12 mouse cellular contexts compared by ENCODE assay signal in the genomic region with DNA sequence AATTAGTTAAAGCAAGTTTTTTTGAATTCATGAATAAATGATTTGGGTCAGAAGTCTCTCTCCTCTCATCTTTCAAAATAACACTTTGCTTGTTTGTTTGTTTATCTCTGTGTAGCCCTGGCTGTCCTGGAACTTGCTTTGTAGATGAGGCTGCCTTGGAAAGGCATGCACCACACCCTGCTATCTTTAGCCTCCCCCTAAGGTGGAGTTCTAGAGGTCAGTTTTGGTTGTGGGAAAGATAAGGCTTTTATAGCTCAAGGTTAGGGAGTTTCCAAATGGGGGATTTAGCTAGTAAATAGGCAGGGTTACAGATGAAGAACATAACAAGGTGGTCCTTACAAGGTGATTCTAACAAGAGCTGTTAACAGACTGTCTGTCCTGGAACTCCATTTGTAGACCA.
"Had no signal": no experiment of that assay in that cellular context is flagged by ENCODE, and none has a peak within 500 bp of the region (broad histone marks: within the 10 kb centered on the region; RNA-seq: fewer than 3 reads in every experiment).

No protein-coding gene starts in this region.

- H3K4me3 ChIP-seq: limb, embryonic 13.5 days; midbrain, embryonic 12.5 days; neural tube, embryonic 13.5 days; stomach, embryonic 15.5 days had no signal

- DNase-seq: kidney, adult 18-20 months; kidney, postnatal 25 days; left cerebral cortex, postnatal 4 days; lung, adult 18-20 months; right cerebral cortex, postnatal 14 days; thymus, adult 2 months; thymus, postnatal 25 days had no signal

- H3K27ac ChIP-seq: limb, embryonic 13.5 days; midbrain, embryonic 12.5 days; neural tube, embryonic 13.5 days; stomach, embryonic 15.5 days had no signal

- ATAC-seq: midbrain, embryonic 16.5 days had no signal

- H3K9me3 ChIP-seq: limb, embryonic 13.5 days; midbrain, embryonic 12.5 days; neural tube, embryonic 13.5 days; stomach, embryonic 15.5 days had no signal

- H3K27me3 ChIP-seq: limb, embryonic 13.5 days; neural tube, embryonic 13.5 days; stomach, embryonic 15.5 days had no signal

- H3K9ac ChIP-seq: limb, embryonic 13.5 days; midbrain, embryonic 12.5 days; neural tube, embryonic 13.5 days; stomach, embryonic 15.5 days had no signal

- H3K36me3 ChIP-seq: limb, embryonic 13.5 days; midbrain, embryonic 12.5 days; neural tube, embryonic 13.5 days; stomach, embryonic 15.5 days had no signal

- H3K4me1 ChIP-seq: stomach, embryonic 15.5 days had no signal

- H3K4me2 ChIP-seq: limb, embryonic 13.5 days; midbrain, embryonic 12.5 days; neural tube, embryonic 13.5 days; stomach, embryonic 15.5 days had no signal
